Mouse (Mus musculus): Measurements from ENCODE around the gene Psmd9. TPM values are rescaled to one million over a fixed set of nuclear protein-coding genes. Genes with fewer than 3 reads are reported as not detected.

Gene Psmd9
- 10 to 100 TPM; 20.5 to 24.6 TPM for total RNA-seq (2021)

DNA sequence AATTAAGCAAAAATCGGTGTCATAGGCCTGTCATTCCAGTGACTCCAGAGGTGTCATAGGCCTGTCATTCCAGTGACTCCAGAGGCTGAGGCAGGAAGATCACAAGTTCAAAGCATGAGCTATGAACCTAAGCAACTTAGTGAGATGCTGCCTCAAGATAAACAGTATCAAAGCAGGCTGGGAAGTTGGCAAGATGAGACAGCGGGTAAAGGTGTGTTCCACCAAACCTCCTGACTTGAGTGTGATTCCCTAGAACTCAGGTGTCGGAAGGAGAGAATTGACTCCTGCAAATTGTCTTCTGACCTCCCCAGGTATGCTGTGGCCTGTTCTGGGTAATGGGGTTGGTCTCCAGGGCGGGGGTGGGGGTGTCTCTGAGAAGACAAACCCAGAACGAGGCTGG, at the start of gene Psmd9:
Gene Psmd9 (plus strand): TSS at position 130 of the 400 bp plus-strand sequence.
- intact Hi-C loops (cut with DNase I), result no loop called here
- DNase-seq, result no peak

- intact Hi-C loops (cut with DNase I), result no loop called here
- no peak for DNase-seq
These were observed 48.5 kb upstream of the Psmd9 start for GRCm38 (mm10) chr5:123120624-123121215.

DNA sequence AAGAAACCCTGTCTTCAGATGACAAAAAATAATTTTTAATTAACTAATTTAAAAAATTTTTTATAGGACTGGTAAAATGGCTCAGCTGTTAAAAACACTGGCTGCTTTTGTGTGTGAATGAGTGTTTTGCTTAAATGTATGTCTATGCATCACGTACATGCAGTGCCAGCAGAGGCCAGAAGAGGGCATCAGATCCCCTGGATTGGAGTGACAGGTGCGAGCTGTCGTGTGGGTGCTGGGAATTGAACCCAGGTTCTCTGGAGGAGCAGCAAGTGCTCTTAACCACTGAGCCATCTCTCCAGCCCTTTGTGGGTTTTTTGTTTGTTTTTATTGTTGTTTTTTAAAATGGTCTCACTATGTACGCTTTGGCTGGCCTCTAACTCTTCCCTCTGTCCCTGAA, 47.0 kb upstream of the Psmd9 start:
- intact Hi-C loops (cut with DNase I), result no loop called here
- no peak for DNase-seq

GRCm38 (mm10) chr5:123125105-123125504, 44.1 kb upstream of the Psmd9 start:
- intact Hi-C loops (cut with DNase I), result no loop called here
- DNase-seq, result no peak

DNA sequence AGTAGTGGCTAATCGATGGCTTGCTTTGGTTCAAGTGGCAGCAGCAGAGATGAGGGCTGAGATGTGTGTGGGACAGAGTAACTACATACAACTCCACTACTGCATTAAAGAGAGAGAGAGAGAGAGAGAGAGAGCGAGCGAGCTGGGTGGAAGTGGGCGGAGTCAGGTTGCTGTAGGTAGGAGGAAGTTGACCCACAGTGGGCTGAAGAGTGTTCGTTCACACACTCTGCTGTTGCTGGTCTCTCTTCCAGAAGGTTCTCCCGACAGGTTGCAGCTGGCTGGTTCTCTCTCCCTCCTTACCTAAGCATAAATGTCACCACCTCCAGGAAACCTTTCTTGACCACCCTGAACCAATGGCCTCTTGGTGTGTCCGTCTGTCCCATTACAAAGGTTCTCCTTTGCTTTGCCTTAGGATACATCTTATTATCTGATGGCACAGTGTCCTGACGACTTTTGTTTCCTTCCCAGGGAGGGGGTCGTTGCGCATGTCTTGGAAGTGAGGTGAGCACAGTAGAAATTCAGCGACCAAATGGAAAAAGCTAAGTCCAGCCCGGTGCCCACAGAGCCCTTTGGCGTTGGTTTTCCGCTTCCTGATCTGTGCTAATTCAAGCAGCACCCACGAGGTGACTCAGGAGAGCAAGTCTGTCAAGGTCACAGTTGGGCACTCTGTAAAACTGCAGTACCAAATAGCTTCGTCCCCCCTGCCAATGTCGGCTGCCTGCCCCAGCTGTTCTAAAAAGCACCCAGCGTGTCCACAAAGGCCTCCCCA, 43.4 kb upstream of the Psmd9 start:
- peak; percentile 43 to 60 for DNase-seq
- intact Hi-C loops (cut with DNase I), result no loop called here

DNA sequence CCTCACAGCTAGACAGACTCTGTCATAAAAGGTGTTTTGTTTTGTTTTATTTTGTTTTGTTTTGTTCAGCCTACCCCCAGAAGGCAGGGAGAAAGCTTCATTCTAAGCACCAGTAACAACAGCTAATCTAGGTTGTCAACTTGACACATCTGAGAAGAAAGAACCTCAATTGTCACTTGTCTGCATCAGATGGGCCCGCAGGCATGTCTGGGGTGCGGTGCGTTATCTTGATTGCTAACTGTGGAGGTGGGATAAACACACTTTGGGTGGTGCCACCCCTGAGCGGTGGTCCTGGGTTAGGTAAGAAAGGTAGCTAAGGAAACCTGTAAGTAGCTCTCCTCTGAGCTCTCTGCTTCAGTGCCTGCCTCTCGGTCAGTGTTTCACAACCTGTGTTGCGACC, 42.2 kb upstream of the Psmd9 start:
- no peak for DNase-seq
- intact Hi-C loops (cut with DNase I), result no loop called here

- intact Hi-C loops (cut with DNase I), result no loop called here
- no peak for DNase-seq
These were observed 40.6 kb upstream of the Psmd9 start for GRCm38 (mm10) chr5:123128426-123129169.

DNA sequence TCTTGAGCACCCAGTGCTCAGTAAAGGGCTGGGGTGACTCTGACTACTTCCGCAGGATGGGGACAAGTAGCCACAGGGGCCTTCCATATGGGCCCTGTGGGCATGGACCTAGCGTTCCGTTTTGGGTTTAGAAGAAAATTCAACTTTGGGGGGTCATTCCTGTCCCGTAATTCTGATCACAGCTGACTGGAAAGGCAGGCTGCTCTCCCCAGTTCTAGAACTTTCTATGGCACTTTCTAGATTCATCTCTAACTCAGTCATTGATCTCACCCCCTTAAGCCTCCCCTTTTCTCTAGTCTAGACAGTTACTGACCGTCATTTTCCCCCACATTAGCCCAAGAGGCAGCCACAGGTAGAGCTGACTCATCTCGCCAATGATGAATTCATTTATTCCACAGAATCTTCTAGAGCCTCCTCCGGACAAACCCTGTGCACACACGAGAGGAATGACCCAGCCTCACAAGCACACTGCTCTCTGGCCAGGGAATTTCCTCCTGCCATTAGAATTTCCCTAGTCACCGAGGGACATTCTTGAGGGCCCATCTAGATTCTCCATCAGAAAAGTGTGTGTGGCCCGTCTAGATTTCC, 39.9 kb upstream of the Psmd9 start:
- intact Hi-C loops (cut with DNase I), result no loop called here
- no peak for DNase-seq

GRCm38 (mm10) chr5:123130030-123130813, 39.0 kb upstream of the Psmd9 start:
- intact Hi-C loops (cut with DNase I), result no loop called here
- DNase-seq, result no peak

GRCm38 (mm10) chr5:123130814-123131148, 38.4 kb upstream of the Psmd9 start:
- no peak for DNase-seq
- intact Hi-C loops (cut with DNase I), result no loop called here

- intact Hi-C loops (cut with DNase I), result loop anchor here (1.0 to 2.0 kb wide), 5 partner anchors 14 to 68 kb away; no protein-coding TSS in a partner anchor
- peak; percentile 86 to 91 for DNase-seq
These were observed 36.7 kb upstream of the Psmd9 start, which contains the start of gene Rhof for GRCm38 (mm10) chr5:123132308-123133071. TSS of gene Rhof (minus strand) at chr5:123132692.

- intact Hi-C loops (cut with DNase I), result loop anchor here (1.0 to 2.0 kb wide), 5 partner anchors 14 to 69 kb away; no protein-coding TSS in a partner anchor
- peak; percentile 94 to 97 for DNase-seq
These were observed 36.0 kb upstream of the Psmd9 start for GRCm38 (mm10) chr5:123133083-123133783.

DNA sequence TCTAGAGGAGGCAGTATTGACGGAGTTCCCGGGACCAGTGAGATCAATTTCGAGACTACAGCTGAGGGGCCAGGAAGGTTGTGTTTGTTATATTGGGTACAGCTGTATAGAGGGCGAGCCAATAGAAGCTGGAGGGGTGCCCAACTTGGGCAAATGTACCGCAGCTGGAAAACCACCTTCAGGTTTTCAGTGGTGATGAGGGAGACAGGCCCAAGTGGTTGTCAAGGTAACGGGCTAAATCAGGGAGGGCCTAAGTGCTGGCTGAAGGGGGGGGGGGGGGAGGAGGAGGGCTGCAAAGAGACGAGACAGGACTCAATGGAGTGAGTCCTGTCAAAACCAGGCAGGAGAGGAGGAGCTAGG, 35.4 kb upstream of the Psmd9 start:
- intact Hi-C loops (cut with DNase I), result loop anchor here (1.0 to 2.0 kb wide), 6 partner anchors 10 to 69 kb away; no protein-coding TSS in a partner anchor
- DNase-seq, result no peak

DNA sequence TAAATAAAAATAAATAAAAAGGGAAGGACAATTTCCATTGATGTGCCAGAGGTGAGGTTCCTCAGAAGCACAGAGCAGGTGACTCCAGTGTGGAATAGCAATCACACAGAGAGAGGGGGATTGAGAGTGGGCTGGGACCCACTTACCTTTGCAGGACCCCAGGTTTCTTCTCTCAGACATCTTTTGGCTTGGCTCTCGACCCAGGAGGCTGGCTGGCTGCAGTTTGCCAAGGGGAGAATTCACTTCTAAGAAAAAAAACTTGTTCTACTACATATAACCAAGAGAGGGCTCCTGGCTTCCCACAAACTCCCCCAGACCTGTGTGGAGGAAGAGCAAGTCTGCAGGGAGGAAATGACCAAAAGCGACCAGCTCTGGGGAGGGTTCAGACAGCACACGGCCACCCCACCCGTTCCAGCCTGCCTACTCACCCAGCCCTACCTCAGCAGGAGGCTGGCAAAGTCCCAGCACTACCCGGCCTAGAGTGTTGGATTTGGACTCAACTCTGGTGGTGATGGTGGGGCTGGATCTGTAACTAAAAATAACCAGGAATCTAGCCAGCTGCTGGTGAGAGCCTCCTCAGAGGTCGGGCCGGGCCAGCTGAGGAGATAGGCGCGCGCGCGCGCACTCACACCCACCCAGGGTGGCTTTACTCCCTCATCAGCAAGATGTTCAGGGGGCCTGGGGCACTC, 34.9 kb upstream of the Psmd9 start:
- intact Hi-C loops (cut with DNase I), result loop anchor here (1.0 kb wide), 1 partner anchor 9 kb away; no protein-coding TSS in a partner anchor
- DNase-seq, result peak; percentile 92

- DNase-seq, result no peak
- intact Hi-C loops (cut with DNase I), result loop anchor here (1.0 kb wide), 1 partner anchor 8 kb away; no protein-coding TSS in a partner anchor
These were observed 34.3 kb upstream of the Psmd9 start for GRCm38 (mm10) chr5:123134875-123135382.

DNA sequence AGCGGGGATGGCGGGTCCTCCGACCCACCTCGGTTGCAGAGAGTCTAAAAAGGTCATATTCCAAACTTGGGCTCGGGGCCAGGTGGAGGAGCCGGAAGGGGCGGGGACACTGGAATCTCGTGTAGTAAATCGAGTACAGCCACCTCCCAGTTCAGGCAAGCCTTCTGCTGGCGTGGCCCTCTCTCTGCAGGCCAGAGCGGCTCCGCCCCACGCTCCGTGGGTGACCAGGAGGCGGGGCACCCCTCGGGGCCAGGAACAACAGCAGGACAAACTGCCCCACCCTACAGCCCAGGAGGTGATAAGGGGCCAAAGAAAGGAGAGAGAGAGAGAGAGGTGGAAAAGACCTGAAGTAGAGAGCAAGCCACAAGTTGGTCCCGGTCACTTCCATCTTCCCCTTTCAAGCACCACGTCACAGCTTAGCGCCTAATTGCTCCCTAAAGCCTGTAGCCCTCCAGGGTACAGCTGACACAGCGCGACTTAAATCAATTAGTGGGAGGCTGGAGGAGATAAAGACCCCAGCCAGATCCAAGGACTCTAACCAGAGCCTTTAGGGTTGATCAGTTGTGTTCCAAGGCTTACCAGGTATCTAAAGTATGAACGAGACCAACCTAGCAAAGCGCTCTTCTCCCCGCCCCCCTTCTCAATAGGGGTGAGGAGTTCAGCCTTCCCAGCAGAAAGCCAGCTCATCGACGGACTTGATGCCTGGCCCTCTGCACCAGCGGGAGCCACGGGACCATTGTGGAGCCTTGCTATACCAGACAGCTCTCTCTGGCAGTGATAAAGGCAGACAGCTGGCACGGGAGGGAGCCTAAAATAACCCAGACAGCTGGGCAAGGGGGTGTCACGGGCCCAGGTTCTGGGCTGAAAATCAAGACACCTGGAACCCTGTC, 33.5 kb upstream of the Psmd9 start:
- DNase-seq, result peak; percentile 95 to 96
- intact Hi-C loops (cut with DNase I), result no loop called here

Measured in heart, postnatal 10 days (tissue).